Mouse (Mus musculus) liver, embryonic 16.5 days (tissue): ENCODE results near the gene Nub1. TPM values are rescaled to one million over a fixed set of nuclear protein-coding genes. Genes with fewer than 3 reads are reported as not detected.

Experiments used
- ATAC-seq: fragments of 200-750 bp; cut with Nextera tagmentation; 2 replicates; pipeline ENCODE4 v1.8.0; 2017; ENCODE audit warnings: low read depth, mild to moderate bottlenecking, moderate number of reproducible peaks, moderate library complexity
- H3K27ac ChIP-seq: fragments of 300-500 bp; sonication (generic); 2 replicates; pipeline ENCODE4 v1.5.1; 2014; ENCODE audit warnings: mild to moderate bottlenecking, low read length
- H3K27me3 ChIP-seq: fragments of 300-500 bp; sonication (generic); 2 replicates; pipeline ENCODE4 v1.6.1; 2014; ENCODE audit warnings: low read depth, low read length, mixed read lengths; ENCODE audit not compliant: control insufficient read depth, insufficient read depth
- H3K36me3 ChIP-seq: fragments of 300-500 bp; sonication (generic); 2 replicates; pipeline ENCODE4 v1.6.1; 2014; ENCODE audit warnings: mild to moderate bottlenecking; ENCODE audit not compliant: control insufficient read depth, insufficient read depth
- H3K4me1 ChIP-seq: fragments of 300-500 bp; sonication (generic); 2 replicates; pipeline ENCODE4 v1.6.1; 2014; ENCODE audit warnings: low read depth, low read length, mixed read lengths; ENCODE audit not compliant: control insufficient read depth
- H3K4me2 ChIP-seq: fragments of 300-500 bp; sonication (generic); 2 replicates; pipeline ENCODE4 v1.6.1; 2014; ENCODE audit warnings: low read depth, low read length, mixed read lengths
- H3K4me3 ChIP-seq: fragments of 300-500 bp; sonication (generic); 2 replicates; pipeline ENCODE4 v1.5.1; 2014; ENCODE audit warnings: low read depth, mild to moderate bottlenecking, low read length
- H3K9ac ChIP-seq: fragments of 300-500 bp; sonication (generic); 2 replicates; pipeline ENCODE4 v1.6.1; 2014; ENCODE audit warnings: low read depth, low read length
- H3K9me3 ChIP-seq: fragments of 300-500 bp; sonication (generic); replicated peaks from 2 replicates; pipeline ENCODE4 v1.6.1; 2016; ENCODE audit warnings: low read length; ENCODE audit not compliant: control insufficient read depth
- WGBS: fragments of 180-500 bp; shearing (Covaris S2); extraction: QIAGEN DNeasy Blood & Tissue Kit; methylation state at CpG from one replicate; pipeline ENCODE4 v1.1.7; 2014; ENCODE audit not compliant: insufficient replicate concordance; 5-methylcytosine and 5-hydroxymethylcytosine counted together
- polyA plus RNA-seq: library from polyadenylated mRNA; unstranded; fragments of >200 nt; fragmentation: Nextera tagmentation; extraction: Ambion mirVana; gene quantifications from 2 replicates; pipeline ENCODE4 v1.2.1, GENCODE M21; 2015

Nub1 gene
- polyA plus RNA-seq, 1 experiment from 2014 or later: 13.6 TPM

DNA sequence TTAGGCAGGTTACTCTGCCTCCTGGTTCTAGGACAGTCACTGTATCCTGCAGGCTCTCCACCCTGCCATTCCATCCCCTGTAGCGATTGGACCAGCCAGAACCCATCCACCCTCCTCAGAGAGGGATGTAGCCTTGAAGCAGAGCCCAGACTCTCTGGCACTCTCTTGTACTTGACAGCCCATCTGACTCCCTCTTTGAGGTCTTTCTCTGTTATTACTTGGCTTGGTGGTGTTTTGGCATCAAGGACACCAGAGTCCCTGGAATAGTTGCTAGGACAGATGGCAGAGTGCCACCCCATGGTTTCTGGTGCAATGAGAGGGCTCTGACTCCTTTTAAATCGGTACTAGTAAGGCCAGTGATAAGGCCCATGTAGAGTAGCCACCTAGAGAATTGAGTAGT, 27.9 kb downstream of the Nub1 start:
- H3K4me1 ChIP-seq: no peaks in the 10 kb centered on the region; the same call in 1 of the 2 replicates
- H3K4me2 ChIP-seq: no peak overlapping the region
- no peaks in the 10 kb centered on the region for H3K27me3 ChIP-seq
- peaks cover 10% of the 10 kb centered on the region for H3K36me3 ChIP-seq
- WGBS: 56% methylated on average over 2 of the region's 2 CpGs
- no peak overlapping the region for H3K27ac ChIP-seq
- no peak for ATAC-seq
- no peak overlapping the region for H3K4me3 ChIP-seq
- no peaks in the 10 kb centered on the region for H3K9me3 ChIP-seq
- no peak overlapping the region for H3K9ac ChIP-seq

DNA sequence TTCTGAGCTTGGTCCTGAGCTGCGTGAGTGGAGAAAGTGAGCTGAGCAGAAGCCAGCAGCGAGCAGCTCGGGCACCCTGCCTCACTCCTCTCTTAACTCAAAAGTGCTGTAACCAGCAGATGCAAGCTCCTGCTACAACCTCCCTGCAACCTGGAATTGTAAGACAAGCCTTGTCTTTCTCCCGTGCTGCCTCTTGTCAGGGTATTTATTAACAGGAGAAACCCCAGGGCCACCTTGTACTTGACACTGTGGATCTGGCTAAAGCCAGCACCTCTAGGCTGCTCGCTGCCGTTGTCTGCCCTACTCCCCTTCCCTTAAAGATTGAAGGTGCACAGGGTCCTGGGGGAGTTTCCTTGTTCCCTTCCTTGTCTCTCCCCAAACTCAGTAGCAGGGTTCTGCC, 28.7 kb downstream of the Nub1 start:
- Histone ChIP-seq H3K27ac (no peak overlapping the region), H3K4me3 (no peak overlapping the region), H3K4me1 (no peaks in the 10 kb centered on the region; the same call in 1 of the 2 replicates), H3K4me2 (no peak overlapping the region), H3K27me3 (no peaks in the 10 kb centered on the region), H3K9ac (no peak overlapping the region), H3K36me3 (peaks cover 3% of the 10 kb centered on the region), H3K9me3 (no peaks in the 10 kb centered on the region)
- 71% methylated on average over 6 of the region's 6 CpGs for WGBS
- no peak for ATAC-seq

DNA sequence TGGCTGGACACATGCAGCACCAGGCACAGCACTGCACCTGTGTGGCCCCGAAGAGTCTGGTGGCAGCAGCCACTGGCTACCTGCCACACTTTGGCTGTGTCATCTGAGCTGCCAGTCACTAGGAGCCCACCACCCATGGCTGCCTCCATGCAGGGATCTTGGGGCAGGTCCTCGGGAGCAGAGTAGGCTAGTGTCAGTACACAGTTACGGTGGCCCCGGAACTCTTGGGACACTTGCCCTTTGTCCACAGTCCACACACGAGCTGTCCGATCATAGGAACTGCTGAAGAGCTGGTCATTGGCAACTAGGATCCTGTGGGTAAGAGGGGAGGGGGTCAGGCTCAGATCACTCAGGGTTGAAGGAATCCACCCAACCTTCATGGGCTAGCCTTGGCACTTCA, 32.7 kb downstream of the Nub1 start:
- 71% methylated on average over 6 of the region's 6 CpGs for WGBS
- H3K27ac ChIP-seq: no peak overlapping the region
- no peak overlapping the region for H3K9ac ChIP-seq
- no peaks in the 10 kb centered on the region for H3K9me3 ChIP-seq
- no peak for ATAC-seq
- H3K4me2 ChIP-seq: no peak overlapping the region
- no peaks in the 10 kb centered on the region for H3K27me3 ChIP-seq
- no peaks in the 10 kb centered on the region; the same call in 1 of the 2 replicates for H3K4me1 ChIP-seq
- H3K4me3 ChIP-seq: no peak overlapping the region
- no peaks in the 10 kb centered on the region for H3K36me3 ChIP-seq

DNA sequence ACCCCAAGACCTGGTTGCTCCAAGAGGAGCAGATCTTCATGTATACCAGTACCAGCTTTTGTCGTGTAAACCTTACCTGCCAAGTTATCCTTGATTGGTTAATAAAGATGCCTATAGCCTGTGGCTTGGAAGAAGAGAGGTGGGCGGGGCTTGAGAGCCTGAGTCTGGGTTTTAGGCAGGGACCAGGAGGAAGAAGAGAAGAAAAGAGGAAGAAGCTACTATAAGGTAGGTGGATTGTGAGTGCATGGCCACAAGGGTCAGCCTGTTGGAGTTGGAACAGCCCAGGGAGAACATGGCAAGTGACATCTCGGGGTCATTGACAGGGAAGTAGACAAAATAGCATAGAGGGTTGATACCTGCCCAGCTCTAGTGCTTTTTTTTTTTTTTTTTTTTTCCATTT, 34.5 kb downstream of the Nub1 start:
- 49% methylated on average over 3 of the region's 3 CpGs for WGBS

DNA sequence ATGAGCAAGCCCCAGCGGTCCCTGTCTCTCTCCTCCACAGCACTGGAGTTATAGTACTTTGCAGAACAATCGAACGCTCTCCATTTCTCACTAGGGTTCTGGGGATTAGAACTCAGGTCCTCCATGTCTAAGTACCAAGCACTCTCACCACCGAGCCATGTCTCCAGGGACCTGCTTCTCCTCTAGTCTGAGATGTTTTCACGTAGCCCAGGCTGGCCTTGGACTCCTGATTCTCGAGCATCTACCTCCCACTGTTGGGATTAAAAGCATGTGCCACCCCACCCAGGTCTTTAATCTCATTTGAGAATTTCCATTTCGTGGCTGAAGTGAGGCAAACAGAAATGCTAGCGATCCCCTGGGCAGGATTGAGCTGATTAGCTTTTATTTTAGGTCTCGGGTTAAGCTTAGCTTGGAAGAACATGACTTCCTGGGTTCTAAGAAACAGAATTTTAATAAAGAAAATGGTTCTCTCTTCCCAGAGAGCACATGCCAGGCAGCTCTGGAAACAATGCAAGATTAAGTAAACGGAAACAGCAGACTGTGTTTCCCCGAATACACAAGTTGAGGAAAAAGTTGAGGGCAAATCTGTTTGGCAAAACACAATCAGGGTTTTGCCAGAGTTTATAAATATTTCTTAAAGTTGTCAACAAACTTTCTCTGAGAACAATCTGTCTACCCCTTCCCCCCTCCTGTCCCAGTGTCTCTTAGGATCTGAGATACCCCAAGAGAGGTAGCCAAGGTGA, 38.4 kb downstream of the Nub1 start:
- Histone ChIP-seq H3K4me2 (no peak overlapping the region), H3K9ac (no peak overlapping the region), H3K36me3 (no peaks in the 10 kb centered on the region), H3K27me3 (no peaks in the 10 kb centered on the region; the same call in 1 of the 2 replicates), H3K27ac (no peak overlapping the region), H3K9me3 (no peaks in the 10 kb centered on the region), H3K4me3 (no peak overlapping the region), H3K4me1 (no peaks in the 10 kb centered on the region)
- ATAC-seq: no peak
- 50% methylated on average over 11 of the region's 11 CpGs for WGBS

More for the DNA sequence above, 34.5 kb downstream of the Nub1 start:
- Histone ChIP-seq H3K4me1 (no peaks in the 10 kb centered on the region; the same call in 1 of the 2 replicates), H3K4me2 (no peak overlapping the region), H3K4me3 (no peak overlapping the region), H3K9ac (no peak overlapping the region), H3K36me3 (no peaks in the 10 kb centered on the region), H3K9me3 (no peaks in the 10 kb centered on the region), H3K27me3 (no peaks in the 10 kb centered on the region), H3K27ac (no peak overlapping the region)
- ATAC-seq: no peak

DNA sequence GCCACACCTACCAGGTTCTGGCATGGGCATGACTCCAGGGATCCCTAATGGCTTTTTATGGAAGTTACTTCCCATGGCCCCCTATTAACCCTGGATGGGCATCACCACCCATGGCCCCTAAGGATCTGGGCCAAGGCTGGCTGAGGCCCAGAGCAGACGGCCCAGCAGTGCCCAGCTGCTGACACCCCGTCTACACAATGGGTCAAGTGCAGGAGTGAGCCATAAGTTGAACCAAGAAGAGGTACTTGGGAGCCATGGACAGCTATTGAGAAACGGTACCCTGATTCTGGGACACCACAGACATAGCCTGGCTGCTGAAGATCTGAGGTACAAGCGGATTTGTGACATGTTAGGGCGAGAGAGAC, 38.9 kb downstream of the Nub1 start:
- no peak for ATAC-seq
- H3K27ac ChIP-seq: no peak overlapping the region

DNA sequence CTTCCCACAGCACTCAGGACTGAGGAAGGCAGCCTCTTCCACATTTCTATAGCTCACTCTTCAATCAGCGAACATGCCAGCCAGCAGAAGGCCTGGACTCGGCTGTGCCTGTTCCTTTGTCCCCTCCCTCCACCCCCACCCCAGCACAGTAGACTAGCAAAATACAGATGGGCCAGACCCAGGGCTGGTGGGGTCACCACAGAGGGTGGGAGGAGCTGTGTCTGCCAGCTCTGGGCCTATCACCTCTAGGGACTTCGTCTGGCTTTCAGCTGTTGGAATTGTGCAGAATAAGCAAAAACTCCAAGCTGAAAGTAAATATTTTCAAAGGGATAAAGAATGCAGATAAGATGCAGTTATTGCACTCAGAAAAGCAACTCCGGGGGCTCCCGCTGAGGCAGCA, 39.5 kb downstream of the Nub1 start:
- WGBS: 48% methylated on average over 5 of the region's 5 CpGs
- H3K36me3 ChIP-seq: no peaks in the 10 kb centered on the region
- H3K9ac ChIP-seq: no peak overlapping the region
- H3K9me3 ChIP-seq: no peaks in the 10 kb centered on the region
- H3K4me2 ChIP-seq: no peak overlapping the region
- no peak for ATAC-seq
- no peaks in the 10 kb centered on the region for H3K4me1 ChIP-seq
- H3K27ac ChIP-seq: no peak overlapping the region
- H3K27me3 ChIP-seq: peaks cover 9% of the 10 kb centered on the region
- no peak overlapping the region for H3K4me3 ChIP-seq

More for the DNA sequence above, 38.9 kb downstream of the Nub1 start:
- Histone ChIP-seq H3K4me2 (no peak overlapping the region), H3K4me1 (no peaks in the 10 kb centered on the region), H3K27me3 (peaks cover 3% of the 10 kb centered on the region), H3K9ac (no peak overlapping the region), H3K36me3 (no peaks in the 10 kb centered on the region), H3K4me3 (no peak overlapping the region), H3K9me3 (no peaks in the 10 kb centered on the region)
- 68% methylated on average over 5 of the region's 5 CpGs for WGBS

DNA sequence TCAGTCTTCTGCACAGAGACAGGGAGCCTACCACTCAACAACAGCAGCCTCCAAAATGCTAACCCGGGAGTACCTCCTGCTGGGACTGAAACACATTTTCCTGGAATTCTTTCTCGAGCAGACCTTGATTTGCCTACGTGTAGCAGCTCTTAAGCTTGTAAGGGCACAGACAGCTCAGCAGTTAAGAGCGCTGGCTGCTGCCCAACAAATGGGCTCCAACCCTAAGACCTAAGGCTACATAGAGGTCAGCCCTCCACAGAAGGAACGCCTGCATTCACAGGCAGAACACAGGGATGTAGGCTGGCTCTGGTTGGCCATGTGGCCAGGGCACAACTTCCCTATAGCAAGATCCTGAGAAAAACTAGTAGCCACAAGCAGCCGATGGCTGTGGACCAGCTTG, 40.6 kb downstream of the Nub1 start:
- peaks cover 20% of the 10 kb centered on the region for H3K27me3 ChIP-seq
- ATAC-seq: no peak
- no peak overlapping the region for H3K4me2 ChIP-seq
- WGBS: 49% methylated on average over 6 of the region's 6 CpGs
- H3K9me3 ChIP-seq: no peaks in the 10 kb centered on the region
- H3K36me3 ChIP-seq: no peaks in the 10 kb centered on the region
- no peak overlapping the region for H3K4me3 ChIP-seq
- H3K27ac ChIP-seq: no peak overlapping the region
- peaks cover 5% of the 10 kb centered on the region; the same call in 1 of the 2 replicates for H3K4me1 ChIP-seq
- H3K9ac ChIP-seq: no peak overlapping the region

DNA sequence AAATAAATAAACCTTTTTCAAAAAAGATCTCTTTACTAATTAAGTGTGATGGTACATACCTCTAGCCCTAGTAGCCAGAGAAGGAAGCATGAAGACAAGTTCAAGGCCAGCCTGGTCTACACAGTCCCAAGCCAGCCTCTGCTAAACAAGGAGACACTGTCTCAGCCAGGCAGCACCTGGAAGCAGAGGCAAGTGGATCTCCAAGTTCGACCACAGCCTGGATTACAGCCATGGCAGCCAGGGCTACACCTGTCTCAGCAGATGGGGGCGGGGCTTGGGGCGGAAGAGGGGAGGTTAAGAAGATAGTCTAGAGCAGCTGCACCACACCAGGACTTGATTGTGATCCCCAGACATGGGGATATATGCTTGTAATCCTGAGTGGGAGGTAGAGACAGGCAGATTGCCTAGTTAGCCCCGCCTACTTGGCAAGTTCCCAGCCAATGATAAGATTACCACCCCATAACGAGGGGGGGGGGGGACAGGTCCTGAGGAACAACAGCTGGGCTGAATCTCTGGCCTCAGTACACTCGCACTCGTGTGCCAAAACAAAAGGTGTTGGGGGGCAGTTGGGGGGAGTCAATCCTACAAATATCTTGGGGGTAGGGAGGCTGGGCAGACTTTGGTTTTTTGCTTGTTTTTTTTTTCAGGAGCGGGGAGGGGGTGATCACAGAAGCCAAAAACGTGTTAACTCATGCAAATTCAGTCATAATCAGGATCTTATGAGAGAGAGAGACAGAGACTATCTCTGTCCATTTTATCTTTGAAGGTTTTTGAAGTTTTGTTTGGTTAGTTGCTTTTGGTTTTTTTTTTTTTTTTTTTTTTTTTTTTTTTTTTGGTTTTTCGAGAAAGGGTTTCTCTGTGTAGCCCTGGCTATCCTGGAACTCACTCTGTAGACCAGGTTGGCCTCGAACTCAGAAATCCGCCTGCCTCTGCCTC, 41.8 kb downstream of the Nub1 start:
- Histone ChIP-seq H3K27me3 (peaks cover 32% of the 10 kb centered on the region), H3K4me2 (no peak overlapping the region), H3K9me3 (no peaks in the 10 kb centered on the region), H3K27ac (no peak overlapping the region), H3K4me3 (no peak overlapping the region), H3K36me3 (no peaks in the 10 kb centered on the region), H3K9ac (no peak overlapping the region), H3K4me1 (peaks cover 5% of the 10 kb centered on the region; the same call in 1 of the 2 replicates)
- WGBS: 41% methylated on average over 12 of the region's 12 CpGs
- ATAC-seq: no peak
